ENCODE assay signal across 8 mouse cellular contexts in genomic region chr4:103118888-103119228, GRCm38 (mm10). TPM values are rescaled to one million over a fixed set of nuclear protein-coding genes. Genes with fewer than 3 reads are reported as not detected.
DNase-seq lines count a peak whose midpoint lies in the region; ATAC-seq and TF ChIP-seq lines count a peak whose summit lies in the region.

No protein-coding gene starts in this region.

- peaks cover 21% of the 10 kb centered on the region for H3K36me3 ChIP-seq in heart, adult 2 months (ENCODE audit: control insufficient read depth, insufficient read depth, low read length)
- peaks cover 10% of the 10 kb centered on the region for H3K36me3 ChIP-seq in forebrain, embryonic 10.5 days (replicated peaks)
- no peaks in the 10 kb centered on the region; the same call in 1 of the 2 replicates for H3K36me3 ChIP-seq in liver, embryonic 11.5 days (ENCODE audit: control insufficient read depth, insufficient read depth, low read length)

- H3K27ac ChIP-seq in heart, adult 2 months = peak overlapping the region; percentile 71
- peak overlapping the region; percentile 98 for H3K27ac ChIP-seq in forebrain, embryonic 10.5 days
- H3K27ac ChIP-seq in liver, embryonic 11.5 days (ENCODE audit: low read depth, low read length) = peak overlapping the region; percentile 97

- no peak for TF ChIP-seq EP300 in heart, adult 2 months (IDR thresholded peaks at IDR 0.05; ENCODE audit: insufficient read depth, low read depth, low read length)

- intact Hi-C loops in heart, adult 2 months (cut with DNase I) = loop anchor here (10.0 kb wide), 1 partner anchor 544 kb away; no protein-coding TSS in a partner anchor
- intact Hi-C loops in heart, postnatal 25 days (cut with DNase I) = loop anchor here (5.0 to 10.0 kb wide), 3 partner anchors 93 to 604 kb away; partner anchors contain the start of gene Oma1

- H3K27me3 ChIP-seq in heart, adult 2 months (ENCODE audit: control insufficient read depth, insufficient read depth, low read length) = no peaks in the 10 kb centered on the region
- 0 out of 2 replicates have a peak, but pooled peaks cover 4% of the 10 kb centered on the region for H3K27me3 ChIP-seq in forebrain, embryonic 10.5 days (ENCODE audit: poor library complexity, severe bottlenecking)
- H3K27me3 ChIP-seq in liver, embryonic 11.5 days (replicated peaks; ENCODE audit: control insufficient read depth, insufficient read depth, low read length) = no peaks in the 10 kb centered on the region

- no peak for ATAC-seq in liver, embryonic 11.5 days (replicated peaks; ENCODE audit: low FRiP score)

- H3K9me3 ChIP-seq in forebrain, embryonic 10.5 days = no peaks in the 10 kb centered on the region
- no peaks in the 10 kb centered on the region for H3K9me3 ChIP-seq in liver, embryonic 11.5 days (ENCODE audit: control insufficient read depth, low read length)

- peaks cover 7% of the 10 kb centered on the region for H3K79me2 ChIP-seq in heart, adult 2 months (replicated peaks; ENCODE audit: control insufficient read depth, insufficient read depth, low read length)

- TF ChIP-seq POLR2A in heart, adult 2 months (IDR thresholded peaks at IDR 0.05; ENCODE audit: insufficient read depth, low read depth, low read length) = no peak

- peaks cover 10% of the 10 kb centered on the region for H3K4me1 ChIP-seq in heart, adult 2 months (ENCODE audit: control insufficient read depth, insufficient read depth, low read length)
- H3K4me1 ChIP-seq in forebrain, embryonic 10.5 days = peaks cover 38% of the 10 kb centered on the region
- H3K4me1 ChIP-seq in liver, embryonic 11.5 days (replicated peaks; ENCODE audit: control insufficient read depth, insufficient read depth, low read length) = peaks cover 26% of the 10 kb centered on the region

- 2% methylated on average over 15 of the region's 15 CpGs for WGBS in heart, adult 2 months
- 1% methylated on average over 15 of the region's 15 CpGs for WGBS in forebrain, embryonic 10.5 days
- 1% methylated on average over 15 of the region's 15 CpGs for WGBS in liver, embryonic 11.5 days

- TF ChIP-seq CTCF in heart, adult 2 months (IDR thresholded peaks at IDR 0.05) = no peak

- peak overlapping the region; percentile 74 for H3K4me2 ChIP-seq in liver, embryonic 11.5 days

- peak overlapping the region; percentile 53 for H3K4me3 ChIP-seq in heart, adult 2 months
- H3K4me3 ChIP-seq in forebrain, embryonic 10.5 days = peak overlapping the region; percentile 91
- peak overlapping the region; percentile 82 for H3K4me3 ChIP-seq in liver, embryonic 11.5 days (ENCODE audit: low read depth, low read length)

- DNase-seq in heart, adult 2 months = no peak
- no peak for DNase-seq in heart, postnatal 25 days (ENCODE audit: low spot score)
- DNase-seq in 3T3-L1 (ENCODE audit: low read depth, low spot score) = peak; percentile 47
- DNase-seq in forebrain, embryonic 10.5 days (ENCODE audit: extremely low spot score, low spot score) = no peak
- DNase-seq in liver, embryonic 11.5 days (ENCODE audit: low spot score) = peak; percentile 73
- no peak for DNase-seq in cerebellum, postnatal 25 days
- DNase-seq in left cerebral cortex, adult 18-20 months (ENCODE audit: low spot score in 2 of 2) = no peak
- DNase-seq in adrenal gland, adult 18-20 months (ENCODE audit: low spot score in 2 of 2) = no peak

- H3K9ac ChIP-seq in heart, adult 2 months (ENCODE audit: low read depth, low read length) = peak overlapping the region; percentile 82
- peak overlapping the region; percentile 99 for H3K9ac ChIP-seq in liver, embryonic 11.5 days (ENCODE audit: low read depth, low read length)

RNA-seq across cellular contexts. Expression of gene Wdr78, which starts 4.5 kb away (rescaled TPM):
- 1 to 10 TPM; 1.1 to 1.3 TPM for total RNA-seq in heart, adult 2 months (2021)
- polyA plus RNA-seq in heart, adult 2 months (2012; rRNA removed) = 0.29 and 0.37 TPM in 2 replicates
- total RNA-seq in heart, postnatal 25 days (2021) = 1 to 10 TPM in 1 of 2 experiments, under 1 TPM in 1; 0.64 to 1.6 TPM
- 4.8 and 5.0 TPM in 2 replicates for polyA plus RNA-seq in forebrain, embryonic 10.5 days (2016; fragmentation: Nextera tagmentation; extraction: Ambion mirVana)
- 2.0 TPM in 2 replicates for polyA plus RNA-seq in liver, embryonic 11.5 days (2014; fragmentation: Nextera tagmentation; extraction: Ambion mirVana)
- total RNA-seq in left cerebral cortex, adult 18-20 months (2021) = 10 to 100 TPM; 14.3 to 14.5 TPM
- 1 to 10 TPM; 3.5 to 6.3 TPM for total RNA-seq in adrenal gland, adult 18-20 months (2021)

RNA-seq across cellular contexts. Expression of gene Mier1, which starts 4.7 kb away (rescaled TPM):
- total RNA-seq in heart, adult 2 months (2021) = 10 to 100 TPM; 32.0 to 36.9 TPM
- polyA plus RNA-seq in heart, adult 2 months (2012; rRNA removed) = 7.0 and 12.5 TPM in 2 replicates
- 10 to 100 TPM; 31.1 to 35.6 TPM for total RNA-seq in heart, postnatal 25 days (2021)
- 37.0 and 37.3 TPM in 2 replicates for polyA plus RNA-seq in forebrain, embryonic 10.5 days (2016; fragmentation: Nextera tagmentation; extraction: Ambion mirVana)
- 36.7 and 41.3 TPM in 2 replicates for polyA plus RNA-seq in liver, embryonic 11.5 days (2014; fragmentation: Nextera tagmentation; extraction: Ambion mirVana)
- 10 to 100 TPM; 42.5 to 44.6 TPM for total RNA-seq in left cerebral cortex, adult 18-20 months (2021)
- total RNA-seq in adrenal gland, adult 18-20 months (2021) = 10 to 100 TPM; 51.8 to 53.2 TPM

Comparison
In these comparisons a context has a peak if more than half of its experiments do, and no peak if none do; other contexts are left out.
1. DNase-seq: peak in 3T3-L1 (single experiment) and liver, embryonic 11.5 days (single experiment); none in heart, adult 2 months (0 of 2), heart, postnatal 25 days (single experiment), forebrain, embryonic 10.5 days (single experiment), cerebellum, postnatal 25 days (0 of 2), left cerebral cortex, adult 18-20 months (0 of 2) and adrenal gland, adult 18-20 months (0 of 2).
2. Peak in every context shown above with its lines, with median percentiles within 50 percentile points of each other: H3K27ac ChIP-seq and H3K4me3 ChIP-seq.